Mouse (Mus musculus): Measurements from ENCODE around the gene Gm8251. TPM values are rescaled to one million over a fixed set of nuclear protein-coding genes. Genes with fewer than 3 reads are reported as not detected.
"Not testable (repeated sequence)": the region's sequence is repeated elsewhere in the genome, so short reads cannot be mapped to it uniquely, and the experiment has no call there.

Gm8251 gene
- 0.03 and 0.11 TPM in 2 replicates for polyA plus RNA-seq (2016; fragmentation: Nextera tagmentation; extraction: Ambion mirVana)

GRCm38 (mm10) chr1:44061836-44062235 lies at the start of gene Gm8251:
Gene Gm8251, minus strand, starts transcription at chr1:44061936.
- Histone ChIP-seq H3K9me3 (replicated peaks) (no peaks in the 10 kb centered on the region), H3K27me3 (ENCODE audit: low read depth, poor library complexity, severe bottlenecking) (no peaks in the 10 kb centered on the region), H3K4me1 (no peaks in the 10 kb centered on the region), H3K36me3 (no peaks in the 10 kb centered on the region), H3K4me3 (no peak within 1 kb of the TSS), H3K27ac (no peak within 1 kb of the TSS)
- DNase-seq (ENCODE audit: low spot score), result no peak
- WGBS, result 93% methylated on average over 2 of the region's 2 CpGs

- Histone ChIP-seq H3K4me3 (peak overlapping the region; percentile 75), H3K27me3 (ENCODE audit: low read depth, poor library complexity, severe bottlenecking) (no peaks in the 10 kb centered on the region), H3K36me3 (peaks cover 46% of the 10 kb centered on the region), H3K27ac (peak overlapping the region; percentile 89), H3K9me3 (replicated peaks) (no peaks in the 10 kb centered on the region), H3K4me1 (peaks cover 13% of the 10 kb centered on the region)
- peak; percentile 33 for DNase-seq (ENCODE audit: low spot score)
- WGBS, result 20% methylated on average over 5 of the region's 5 CpGs
Observed at GRCm38 (mm10) chr1:44102939-44103338, 41.2 kb upstream of the Gm8251 start.

DNA sequence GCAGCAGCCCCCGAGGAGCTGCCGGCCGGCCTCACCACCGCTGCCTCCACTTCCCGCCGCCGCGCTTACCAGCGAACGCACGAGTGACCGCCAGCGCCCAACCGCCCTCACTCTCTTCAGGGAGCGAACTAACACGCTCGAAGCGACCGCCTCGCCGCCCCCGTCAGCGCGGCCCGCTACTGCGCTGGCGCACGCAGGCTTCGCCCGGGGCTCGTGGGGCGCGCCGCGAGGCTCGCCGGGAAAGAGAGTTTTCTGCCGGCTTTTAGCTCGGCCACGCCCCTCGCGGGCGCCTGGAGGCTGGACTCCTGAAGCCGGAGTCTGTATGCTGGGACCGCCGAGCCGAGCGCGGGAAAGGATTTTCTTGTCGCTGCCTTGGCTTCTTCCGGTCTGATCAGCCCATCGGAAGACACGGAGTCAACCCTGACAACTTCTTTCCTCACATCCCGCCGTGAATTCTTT lies 40.6 kb upstream of the Gm8251 start, which contains the start of gene Tex30:
Tex30 (minus strand) TSS at position 183 of the 459 bp plus-strand sequence.
- peak within 1 kb of the TSS; percentile 75 for H3K4me3 ChIP-seq
- H3K27me3 ChIP-seq (ENCODE audit: low read depth, poor library complexity, severe bottlenecking), result no peaks in the 10 kb centered on the region
- H3K36me3 ChIP-seq, result peaks cover 46% of the 10 kb centered on the region
- peaks cover 13% of the 10 kb centered on the region for H3K4me1 ChIP-seq
- peak within 1 kb of the TSS; percentile 89 for H3K27ac ChIP-seq
- peak; percentile 95 for DNase-seq (ENCODE audit: low spot score)
- no peaks in the 10 kb centered on the region for H3K9me3 ChIP-seq (replicated peaks)
- under 1% methylated on average over 55 of the region's 55 CpGs for WGBS

- DNase-seq (ENCODE audit: low spot score), result peak; percentile 58
- Histone ChIP-seq H3K27me3 (ENCODE audit: low read depth, poor library complexity, severe bottlenecking) (no peaks in the 10 kb centered on the region), H3K9me3 (replicated peaks) (no peaks in the 10 kb centered on the region), H3K4me3 (peak overlapping the region; percentile 75), H3K27ac (peak overlapping the region; percentile 89), H3K36me3 (peaks cover 46% of the 10 kb centered on the region), H3K4me1 (peaks cover 13% of the 10 kb centered on the region)
- WGBS, result under 1% methylated on average over 55 of the region's 55 CpGs
Observed at GRCm38 (mm10) chr1:44101448-44102225, 39.9 kb upstream of the Gm8251 start.

GRCm38 (mm10) chr1:44064625-44065024 lies 2.9 kb upstream of the Gm8251 start:
- H3K9me3 ChIP-seq (replicated peaks), result no peaks in the 10 kb centered on the region
- no peaks in the 10 kb centered on the region for H3K4me1 ChIP-seq
- no peak overlapping the region for H3K4me3 ChIP-seq
- H3K36me3 ChIP-seq, result no peaks in the 10 kb centered on the region
- no peak for DNase-seq (ENCODE audit: low spot score)
- H3K27me3 ChIP-seq (ENCODE audit: low read depth, poor library complexity, severe bottlenecking), result no peaks in the 10 kb centered on the region
- no peak overlapping the region for H3K27ac ChIP-seq
- 0% methylated on average over 1 of the region's 1 CpGs for WGBS

DNA sequence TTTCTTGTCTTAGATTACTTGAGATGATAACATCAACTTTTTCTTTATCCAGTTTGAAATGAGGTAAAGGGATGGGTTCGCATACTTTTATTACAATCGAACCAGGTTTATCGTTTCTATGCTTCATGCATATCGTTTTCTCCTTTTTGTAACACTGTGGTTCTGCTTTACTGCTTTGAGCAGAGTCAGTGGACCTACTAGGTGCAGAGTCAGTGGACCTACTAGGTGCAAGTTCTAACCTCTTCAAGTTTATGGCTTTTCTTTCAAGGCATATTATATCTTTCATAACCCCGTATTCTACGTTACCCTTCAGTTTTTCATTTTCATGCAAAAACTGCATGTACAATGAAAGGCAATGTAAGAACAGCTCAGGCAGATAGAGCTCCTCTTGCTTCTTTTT lies 1.7 kb upstream of the Gm8251 start:
- no peaks in the 10 kb centered on the region for H3K36me3 ChIP-seq
- no peak for DNase-seq (ENCODE audit: low spot score)
- H3K27ac ChIP-seq, result no peak overlapping the region
- WGBS, result 96% methylated on average over 6 of the region's 6 CpGs
- no peaks in the 10 kb centered on the region for H3K9me3 ChIP-seq (replicated peaks)
- no peaks in the 10 kb centered on the region for H3K27me3 ChIP-seq (ENCODE audit: low read depth, poor library complexity, severe bottlenecking)
- no peak overlapping the region for H3K4me3 ChIP-seq
- no peaks in the 10 kb centered on the region for H3K4me1 ChIP-seq

DNA sequence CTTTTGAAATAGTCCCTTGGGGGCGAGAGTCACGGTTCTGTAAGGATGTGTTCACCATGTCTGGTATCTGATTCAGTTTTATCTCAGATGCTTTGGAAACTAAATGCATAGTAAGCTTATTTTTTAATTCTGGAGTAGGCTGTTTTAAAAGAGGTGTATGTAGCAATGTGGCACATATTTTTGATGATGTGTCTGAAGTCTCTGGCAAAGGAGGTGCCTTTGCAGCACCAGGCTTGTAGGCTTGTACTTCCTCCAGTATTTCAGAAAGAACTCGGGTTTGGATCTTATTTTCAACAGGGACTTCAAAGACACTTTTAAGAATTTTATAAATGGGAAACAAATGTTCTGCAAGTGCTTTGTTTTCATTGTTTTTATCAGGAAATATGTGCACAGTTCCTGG lies 3.9 kb downstream of the Gm8251 start:
- no peak overlapping the region for H3K4me3 ChIP-seq
- H3K27ac ChIP-seq, result no peak overlapping the region
- no peaks in the 10 kb centered on the region for H3K9me3 ChIP-seq (replicated peaks)
- no peaks in the 10 kb centered on the region for H3K4me1 ChIP-seq
- H3K27me3 ChIP-seq (ENCODE audit: low read depth, poor library complexity, severe bottlenecking), result no peaks in the 10 kb centered on the region
- no peak for DNase-seq (ENCODE audit: low spot score)
- H3K36me3 ChIP-seq, result no peaks in the 10 kb centered on the region
- WGBS, result 80% methylated on average over 3 of the region's 3 CpGs

DNA sequence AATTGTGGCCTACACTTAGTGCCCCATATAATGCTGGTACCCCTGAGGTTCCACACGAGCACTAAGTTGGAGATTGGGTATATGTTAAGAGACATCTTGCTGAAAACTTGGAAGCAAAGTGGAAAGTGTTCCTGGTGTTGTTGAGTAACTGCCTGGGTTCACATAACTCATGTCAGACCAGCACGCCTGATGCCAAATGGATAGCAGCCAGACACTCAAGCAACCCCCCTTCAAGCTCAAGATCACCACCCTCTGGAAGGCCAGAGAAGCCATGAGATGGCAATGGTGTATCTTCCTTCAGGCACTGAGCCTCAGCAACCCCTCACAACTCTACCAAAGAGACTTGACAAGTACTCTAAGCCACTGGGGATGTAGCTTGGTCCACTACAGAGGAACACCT lies 15.2 kb downstream of the Gm8251 start:
- no peak overlapping the region for H3K27ac ChIP-seq
- WGBS, result 86% methylated on average over 2 of the region's 2 CpGs
- H3K4me3 ChIP-seq, result no peak overlapping the region
- H3K27me3 ChIP-seq (ENCODE audit: low read depth, poor library complexity, severe bottlenecking), result no peaks in the 10 kb centered on the region
- DNase-seq (ENCODE audit: low spot score), result no peak
- H3K4me1 ChIP-seq, result no peaks in the 10 kb centered on the region
- no peaks in the 10 kb centered on the region for H3K9me3 ChIP-seq (replicated peaks)
- H3K36me3 ChIP-seq, result no peaks in the 10 kb centered on the region

GRCm38 (mm10) chr1:44045689-44046088 lies 16.0 kb downstream of the Gm8251 start:
- H3K36me3 ChIP-seq; H3K9me3 ChIP-seq (replicated peaks); H3K4me1 ChIP-seq; H3K4me3 ChIP-seq; H3K27ac ChIP-seq; H3K27me3 ChIP-seq (ENCODE audit: low read depth, poor library complexity, severe bottlenecking); DNase-seq (ENCODE audit: low spot score): not testable (repeated sequence)
- WGBS, result 91% methylated on average over 5 of the region's 5 CpGs

GRCm38 (mm10) chr1:44042555-44042915 lies 19.2 kb downstream of the Gm8251 start:
- Histone ChIP-seq H3K4me3 (peak overlapping the region; percentile 52), H3K27ac (peak overlapping the region; percentile 82), H3K9me3 (replicated peaks) (no peaks in the 10 kb centered on the region), H3K4me1 (no peaks in the 10 kb centered on the region), H3K27me3 (ENCODE audit: low read depth, poor library complexity, severe bottlenecking) (no peaks in the 10 kb centered on the region), H3K36me3 (no peaks in the 10 kb centered on the region)
- 2% methylated on average over 6 of the region's 6 CpGs for WGBS
- no peak for DNase-seq (ENCODE audit: low spot score)

- no peaks in the 10 kb centered on the region for H3K27me3 ChIP-seq (ENCODE audit: low read depth, poor library complexity, severe bottlenecking)
- peak overlapping the region; percentile 52 for H3K4me3 ChIP-seq
- no peaks in the 10 kb centered on the region for H3K4me1 ChIP-seq
- no peaks in the 10 kb centered on the region for H3K9me3 ChIP-seq (replicated peaks)
- no peaks in the 10 kb centered on the region for H3K36me3 ChIP-seq
- H3K27ac ChIP-seq, result peak overlapping the region; percentile 82
- peak; percentile 74 for DNase-seq (ENCODE audit: low spot score)
- WGBS, result 4% methylated on average over 17 of the region's 17 CpGs
Observed at GRCm38 (mm10) chr1:44041797-44042554, 19.8 kb downstream of the Gm8251 start.

DNA sequence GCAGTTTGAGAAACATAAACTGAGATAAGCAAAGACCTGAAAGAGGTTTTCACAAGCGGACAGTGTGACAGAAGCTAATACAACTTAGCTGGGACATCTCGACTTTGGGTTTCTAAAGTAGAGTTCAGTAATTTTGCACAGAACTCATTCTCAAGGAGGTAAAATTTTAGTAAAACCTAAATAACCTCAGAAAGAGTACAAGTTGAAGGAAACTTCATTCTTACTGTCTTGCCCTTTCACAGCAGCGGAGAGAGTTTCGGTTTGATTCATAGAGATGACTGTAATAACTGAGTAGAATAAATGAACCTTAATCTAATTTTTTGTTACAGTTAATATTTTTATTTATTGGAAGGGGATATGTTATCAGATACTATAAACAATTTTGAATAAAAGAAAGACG lies 28.8 kb downstream of the Gm8251 start:
- WGBS, result 92% methylated on average over 5 of the region's 5 CpGs
- Histone ChIP-seq H3K9me3 (replicated peaks) (no peaks in the 10 kb centered on the region), H3K4me3 (no peak overlapping the region), H3K36me3 (no peaks in the 10 kb centered on the region), H3K27ac (no peak overlapping the region), H3K4me1 (no peaks in the 10 kb centered on the region), H3K27me3 (ENCODE audit: low read depth, poor library complexity, severe bottlenecking) (no peaks in the 10 kb centered on the region)
- DNase-seq (ENCODE audit: low spot score), result no peak

DNA sequence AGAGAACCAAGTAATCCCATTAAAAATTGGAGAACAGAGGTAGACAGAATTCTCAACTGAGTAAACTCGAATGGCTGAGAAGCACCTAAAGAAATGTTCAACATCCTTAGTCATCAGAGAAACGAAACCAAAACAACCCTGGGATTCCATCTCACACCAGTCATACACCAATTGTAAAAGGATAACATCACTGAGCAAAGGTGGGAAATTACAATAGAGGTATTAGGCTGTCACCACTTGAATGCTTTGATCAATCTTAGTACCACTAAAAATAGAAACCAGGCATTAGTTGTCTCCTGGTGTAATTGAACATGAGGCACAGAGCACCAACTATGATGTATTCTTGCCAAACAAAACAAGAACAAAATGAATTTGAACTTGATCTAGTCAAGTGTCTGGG lies 29.5 kb downstream of the Gm8251 start:
- no peak for DNase-seq (ENCODE audit: low spot score)
- WGBS, result 80% methylated on average over 2 of the region's 2 CpGs
- Histone ChIP-seq H3K27me3 (ENCODE audit: low read depth, poor library complexity, severe bottlenecking) (no peaks in the 10 kb centered on the region), H3K4me1 (no peaks in the 10 kb centered on the region), H3K36me3 (no peaks in the 10 kb centered on the region), H3K27ac (no peak overlapping the region), H3K4me3 (no peak overlapping the region), H3K9me3 (replicated peaks) (no peaks in the 10 kb centered on the region)

Measured in limb, embryonic 10.5 days (tissue).